Mouse (Mus musculus) bone marrow macrophage, adult 2 months (primary cell): ENCODE data around the gene Usp44.

Source experiments
- CTCF ChIP-seq: IDR thresholded peaks from 2 replicates; pipeline ENCODE4 v1.5.1; 2012; ENCODE audit warnings: low read depth, mild to moderate bottlenecking, low read length, moderate library complexity
- POLR2A ChIP-seq: IDR thresholded peaks from 2 replicates; pipeline ENCODE4 v1.6.1; 2012; ENCODE audit warnings: mild to moderate bottlenecking, low read depth, low read length, borderline replicate concordance

GRCm38 (mm10) chr10:93812098-93812497 lies 19.3 kb upstream of the Usp44 start:
- TF ChIP-seq POLR2A (no peak), CTCF (no peak)
